Mouse (Mus musculus) adrenal gland (tissue): Measurements from ENCODE around the gene Ccl6.

Experiments used
- intact Hi-C: fragments of 180-260 bp; cut with DNase I; formaldehyde crosslinking; loops from one replicate; pipeline ENCODE4 v1.15.1; 2025

The Ccl6 gene

GRCm38 (mm10) chr11:83598207-83598837 lies 5.4 kb upstream of the Ccl6 start:
- intact Hi-C loops = no loop called here

GRCm38 (mm10) chr11:83597796-83598195 lies 4.9 kb upstream of the Ccl6 start:
- intact Hi-C loops = no loop called here

DNA sequence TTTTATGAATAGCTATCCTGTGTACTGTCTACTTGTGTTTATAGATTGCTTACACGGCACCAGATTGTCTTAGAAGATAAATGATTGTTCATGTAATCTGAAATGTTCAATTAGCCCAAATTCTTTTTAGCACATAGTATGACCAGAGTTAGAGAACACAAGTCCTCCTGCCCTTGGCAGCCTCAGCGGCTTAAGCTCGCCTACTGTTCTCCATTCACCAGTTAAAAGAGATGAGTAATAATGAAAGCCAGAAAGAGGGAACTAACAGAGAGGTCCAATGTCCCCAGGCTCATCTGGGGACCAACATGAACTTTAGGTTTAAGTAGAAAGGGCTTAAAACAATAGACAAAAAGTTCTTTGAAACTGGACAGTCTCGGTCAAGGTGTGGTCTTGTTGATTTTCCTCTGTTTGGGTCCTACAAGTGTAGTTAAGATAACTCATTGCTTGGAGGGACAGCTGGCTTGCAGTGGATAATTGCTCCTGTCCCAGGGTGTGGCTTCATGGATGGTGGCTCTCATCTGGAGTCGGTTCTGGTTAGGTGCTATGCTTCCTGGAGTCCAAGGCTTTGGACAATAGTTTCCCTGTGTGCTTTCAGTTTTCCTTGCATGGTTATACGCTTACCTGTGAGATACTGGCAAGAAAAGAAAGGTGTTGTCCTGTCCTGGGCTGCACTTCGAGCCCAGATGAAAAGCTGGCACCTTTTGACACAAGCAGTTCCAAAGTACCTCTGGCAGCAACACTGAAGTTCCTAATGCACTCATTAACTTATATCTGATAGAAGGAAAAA lies 3.0 kb upstream of the Ccl6 start:
- intact Hi-C loops = no loop called here

GRCm38 (mm10) chr11:83593453-83593852 lies 566 bp upstream of the Ccl6 start:
- intact Hi-C loops = no loop called here

DNA sequence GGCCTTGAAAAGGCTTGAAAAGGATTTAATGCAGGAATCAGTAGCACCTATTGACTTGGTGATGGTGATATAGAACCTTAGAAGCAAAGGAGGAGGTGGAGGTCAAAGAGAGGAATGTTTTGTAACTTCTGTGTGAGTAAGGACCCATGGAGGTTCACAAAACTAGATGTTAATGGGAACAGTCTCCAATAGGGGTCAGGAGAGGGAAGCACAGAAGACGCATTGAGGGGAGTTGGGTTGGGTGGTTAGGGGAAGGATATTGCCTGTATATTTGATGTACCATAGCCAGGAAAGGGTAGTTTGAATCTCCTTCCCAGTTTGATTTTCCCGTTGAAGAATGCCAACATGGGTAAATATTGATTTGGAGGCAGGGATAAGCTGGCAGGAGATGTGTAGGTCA lies 8.7 kb downstream of the Ccl6 start:
- intact Hi-C loops = no loop called here

DNA sequence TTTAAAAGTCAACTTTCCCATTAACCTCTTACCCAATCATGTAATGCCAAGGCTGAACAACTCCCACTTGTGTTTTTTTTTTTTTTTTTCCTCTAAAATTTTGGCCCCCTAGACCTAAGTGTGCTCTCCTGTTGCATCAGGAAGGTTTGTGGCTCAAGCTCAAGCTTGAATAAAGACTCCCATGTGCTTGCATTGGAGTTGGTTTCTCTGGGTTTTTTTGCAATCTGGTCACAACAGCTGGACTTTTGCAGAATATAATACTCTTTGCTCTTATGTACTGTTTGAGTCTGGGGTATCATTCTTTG lies 9.5 kb downstream of the Ccl6 start:
- intact Hi-C loops = no loop called here

- intact Hi-C loops = no loop called here
These were observed 10.0 kb downstream of the Ccl6 start for GRCm38 (mm10) chr11:83582626-83583449.

DNA sequence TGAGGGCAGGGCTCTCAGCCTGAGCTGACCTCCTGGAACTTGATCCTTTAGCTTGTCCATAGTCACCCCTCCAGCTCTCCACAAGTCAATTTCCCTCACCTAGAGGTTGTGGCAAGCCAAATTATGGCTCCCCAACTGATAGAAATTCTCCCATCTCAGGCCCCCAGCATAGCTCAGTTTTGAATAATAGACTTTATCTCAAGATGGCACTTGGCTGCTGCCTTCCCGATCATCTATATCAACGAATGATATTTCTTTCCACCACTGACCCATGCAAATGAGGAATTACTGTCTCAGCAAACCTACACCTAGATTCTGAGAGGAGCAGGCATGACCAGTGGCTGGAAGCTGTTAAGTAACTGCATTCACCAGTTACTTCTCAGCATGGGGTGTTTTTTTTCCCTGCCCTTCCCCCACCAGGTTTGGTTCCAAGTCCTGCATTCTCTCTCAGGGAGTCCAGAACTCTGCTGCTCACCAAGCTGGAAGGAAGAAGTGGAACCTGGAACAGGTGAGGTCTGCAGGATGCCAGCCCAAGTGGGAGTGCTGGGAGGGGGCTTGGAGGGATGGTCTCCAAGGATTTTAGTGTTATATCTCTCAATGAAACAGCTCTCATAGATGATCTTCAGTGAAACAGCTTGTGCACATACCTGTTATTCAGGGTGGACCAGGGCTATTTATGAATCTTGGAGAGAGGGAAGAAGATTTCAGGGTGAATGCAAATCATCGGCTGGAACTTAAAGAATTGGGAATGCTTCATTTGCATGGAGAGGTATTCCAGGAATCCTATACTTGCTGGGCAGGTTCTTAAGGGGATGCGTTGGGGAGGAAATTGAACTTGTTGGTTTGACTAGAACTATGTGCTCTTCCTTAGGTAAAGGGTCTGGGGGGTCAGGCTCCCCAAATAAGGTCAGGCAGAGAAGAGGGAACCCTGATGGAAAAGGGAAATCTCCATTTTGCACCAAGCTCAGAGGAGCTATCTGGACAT lies 11.0 kb downstream of the Ccl6 start:
- intact Hi-C loops = no loop called here

- intact Hi-C loops = no loop called here
These were observed 12.1 kb downstream of the Ccl6 start for GRCm38 (mm10) chr11:83580699-83581232.

GRCm38 (mm10) chr11:83578999-83579398 lies 13.9 kb downstream of the Ccl6 start:
- intact Hi-C loops = no loop called here

DNA sequence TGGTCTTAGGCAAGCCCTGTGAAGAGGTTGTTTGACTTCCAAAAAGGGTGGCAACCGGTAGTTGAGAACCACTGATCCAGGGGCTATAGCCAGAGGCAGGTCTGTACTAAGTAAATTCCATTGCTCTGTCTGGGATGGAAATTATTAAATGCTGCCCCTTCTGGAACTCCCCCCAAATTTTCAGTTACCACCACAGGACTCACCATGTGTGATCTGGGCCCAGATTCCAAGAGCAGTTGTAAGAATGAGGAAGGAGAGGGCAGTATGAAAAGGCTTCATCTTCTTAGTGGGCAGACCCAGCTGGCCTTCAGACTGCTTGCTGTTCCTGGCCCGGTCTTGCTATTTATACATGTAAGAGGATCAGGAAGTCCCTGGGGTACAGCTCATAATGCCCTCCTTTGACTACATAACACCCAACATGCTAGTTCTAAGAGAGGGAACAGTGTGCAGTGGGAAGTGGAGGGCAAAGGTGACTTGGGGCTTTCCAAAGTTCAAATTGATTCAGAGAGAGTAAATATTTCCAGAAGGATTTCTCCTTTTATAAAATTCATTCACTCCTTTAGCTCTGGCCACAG lies 14.6 kb downstream of the Ccl6 start, which contains the start of gene Ccl9:
Gene Ccl9 (minus strand): TSS at position 451 of the 575 bp plus-strand sequence.
- intact Hi-C loops = no loop called here

GRCm38 (mm10) chr11:83576927-83577555 lies 15.8 kb downstream of the Ccl6 start:
- intact Hi-C loops = no loop called here

GRCm38 (mm10) chr11:83572834-83573233 lies 20.1 kb downstream of the Ccl6 start:
- intact Hi-C loops = no loop called here

- intact Hi-C loops = no loop called here
These were observed 20.7 kb downstream of the Ccl6 start for GRCm38 (mm10) chr11:83572223-83572622.

- intact Hi-C loops = no loop called here
These were observed 22.7 kb downstream of the Ccl6 start for GRCm38 (mm10) chr11:83570189-83570588.

DNA sequence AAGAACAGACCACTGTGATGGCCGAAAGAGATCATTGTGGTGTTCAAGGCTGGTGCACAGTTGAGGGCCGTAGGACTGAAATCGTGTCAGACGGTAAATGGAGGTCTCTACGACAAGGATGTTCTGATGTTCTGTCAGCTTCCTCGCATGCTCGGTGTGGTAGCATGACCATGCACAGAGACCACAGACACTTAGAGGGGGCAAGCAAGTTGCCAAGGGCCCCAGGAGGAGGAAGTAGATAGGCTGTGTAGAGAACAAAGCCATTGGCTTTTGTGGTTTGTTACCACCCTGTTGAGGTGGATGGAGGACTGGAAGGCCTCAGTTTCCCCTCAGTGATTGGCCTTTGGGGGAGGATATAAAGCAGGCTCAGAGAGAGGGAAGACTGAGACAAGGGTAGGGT lies 23.6 kb downstream of the Ccl6 start:
- intact Hi-C loops = no loop called here

- intact Hi-C loops = no loop called here
These were observed 24.1 kb downstream of the Ccl6 start for GRCm38 (mm10) chr11:83568786-83569185.

GRCm38 (mm10) chr11:83568061-83568460 lies 24.8 kb downstream of the Ccl6 start:
- intact Hi-C loops = no loop called here

DNA sequence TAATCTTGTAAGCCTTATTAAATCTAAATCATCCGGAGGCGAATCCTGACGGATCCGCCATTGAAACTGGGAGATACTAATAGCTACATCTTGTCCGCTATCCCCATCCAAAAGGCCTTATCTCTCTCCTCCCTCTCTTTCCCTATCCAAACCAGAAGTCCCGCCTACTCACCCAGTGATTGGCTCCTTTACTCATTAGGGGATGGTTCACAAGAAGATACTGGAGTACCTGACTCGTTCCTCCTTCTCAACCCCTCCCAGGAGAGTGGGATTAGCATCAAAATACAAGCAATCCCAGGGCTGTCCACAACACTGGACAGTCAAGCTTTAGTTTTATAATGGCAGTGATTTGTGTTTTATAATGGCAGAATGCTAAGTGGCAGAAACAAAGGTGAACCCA lies 25.6 kb downstream of the Ccl6 start:
- intact Hi-C loops = no loop called here

- intact Hi-C loops = no loop called here
These were observed 26.3 kb downstream of the Ccl6 start for GRCm38 (mm10) chr11:83566617-83567016.
